Mouse (Mus musculus) large intestine, adult 2 months (tissue): ENCODE results near the gene Wnt5a. TPM values are rescaled to one million over a fixed set of nuclear protein-coding genes. Genes with fewer than 3 reads are reported as not detected.

Source experiments
- DNase-seq: peaks from one replicate; pipeline ENCODE4 v3.0.0-alpha.2; 2012; ENCODE audit warnings: low read depth, low spot score
- WGBS: fragments of 180-500 bp; shearing (Covaris S2); methylation state at CpG from one replicate; pipeline ENCODE4 v1.1.7; 2018; 5-methylcytosine and 5-hydroxymethylcytosine counted together
- polyA plus RNA-seq: library from polyadenylated mRNA; depleted of rRNA; stranded (reverse); fragments of >200 nt; gene quantifications from 2 replicates; pipeline ENCODE4 v1.2.3, GENCODE M21; 2012

Gene Wnt5a
- polyA plus RNA-seq, 1 experiment, result 3.3 TPM

DNA sequence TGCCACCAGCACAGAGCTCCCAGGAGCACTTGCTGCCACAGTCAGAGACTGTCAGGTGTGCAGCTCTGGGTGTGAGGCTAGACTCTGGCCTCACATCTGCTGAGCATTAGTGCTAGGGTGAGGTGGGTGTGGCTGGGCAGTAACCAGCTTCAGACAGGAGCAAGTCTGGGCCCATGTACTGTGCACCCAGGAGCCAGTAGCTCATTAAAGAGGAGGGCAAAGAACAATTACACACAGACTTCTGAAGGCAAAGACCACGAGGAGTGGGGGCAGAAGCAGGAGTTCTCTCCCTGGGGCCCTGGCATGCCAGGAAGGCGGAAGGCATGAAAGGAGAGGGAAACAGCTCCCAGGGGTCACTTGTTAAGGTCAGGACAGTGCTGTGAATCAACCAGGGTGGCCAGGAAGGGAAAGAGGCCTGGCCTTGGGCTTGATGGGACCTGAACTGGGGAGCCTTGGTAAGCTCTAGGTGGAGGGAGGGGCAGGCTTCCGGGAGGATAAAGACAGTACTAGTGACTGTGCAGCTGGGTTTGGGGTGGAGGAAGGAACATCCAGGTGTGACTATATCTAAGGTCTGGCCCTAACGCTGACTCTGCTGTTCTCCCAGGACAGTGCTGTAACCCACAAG, 37.7 kb downstream of the Wnt5a start:
- 26% methylated on average over 4 of the region's 4 CpGs for WGBS
- peak; percentile 32 for DNase-seq

DNA sequence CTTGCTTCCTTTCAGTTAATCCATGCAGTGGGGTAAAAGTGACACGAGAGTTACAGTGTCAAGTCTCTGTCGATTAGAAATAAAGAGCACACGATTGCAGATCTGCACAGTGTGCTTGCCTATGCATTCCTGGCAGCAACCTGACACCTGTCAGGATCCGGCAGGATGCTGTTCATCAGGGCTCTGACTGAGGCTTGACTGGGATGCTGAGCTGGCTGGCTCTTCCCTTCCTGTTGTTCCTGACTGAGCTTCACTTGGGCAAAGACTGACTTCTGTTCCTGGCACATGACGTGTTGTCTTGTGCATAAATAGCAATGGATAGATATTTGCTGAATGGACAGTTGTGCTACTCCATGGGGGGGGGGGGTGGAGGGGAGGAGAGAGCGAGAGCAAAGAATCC, 57.3 kb downstream of the Wnt5a start:
- WGBS, result 76% methylated on average over 6 of the region's 6 CpGs
- no peak for DNase-seq
